ENCODE assay signal across 10 mouse cellular contexts in the genomic region with DNA sequence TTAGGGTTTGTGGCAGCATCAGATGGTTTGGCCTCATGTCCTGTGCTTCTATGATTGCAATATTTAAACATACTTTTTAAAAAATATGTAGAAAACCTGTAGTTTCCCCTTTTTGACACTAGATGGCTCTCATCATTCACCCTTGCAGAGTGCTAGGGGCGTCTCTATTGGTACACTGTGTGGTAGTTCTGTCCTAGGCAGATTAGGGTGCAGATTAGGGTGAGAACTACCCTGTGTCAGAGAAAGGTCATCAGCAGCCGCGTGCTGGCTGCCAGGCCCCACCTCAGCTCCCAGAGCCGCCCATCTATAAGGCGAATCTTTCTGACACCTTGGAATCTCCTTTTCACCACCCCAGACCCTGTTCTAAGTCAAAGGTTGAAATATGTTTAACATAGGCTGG. TPM values are rescaled to one million over a fixed set of nuclear protein-coding genes. Genes with fewer than 3 reads are reported as not detected.
DNase-seq lines count a peak whose midpoint lies in the region; ATAC-seq and TF ChIP-seq lines count a peak whose summit lies in the region.
"Had no signal": no experiment of that assay in that cellular context is flagged by ENCODE, and none has a peak within 500 bp of the region (broad histone marks: within the 10 kb centered on the region; RNA-seq: fewer than 3 reads in every experiment).

No protein-coding gene starts in this region.

- H3K4me2 ChIP-seq in hindbrain, postnatal 0 days (ENCODE audit: low read depth, low read length), result no peak overlapping the region

- TF ChIP-seq CTCF in hindbrain, postnatal 0 days (IDR thresholded peaks at IDR 0.05; ENCODE audit: low read depth), result peak; percentile 59
- TF ChIP-seq CTCF in cortical plate, adult 2 months (IDR thresholded peaks at IDR 0.05; ENCODE audit: extremely low read depth, insufficient read depth, low read length), result peak; percentile 24; the same call in 1 of the 2 replicates

- no peaks in the 10 kb centered on the region for H3K27me3 ChIP-seq in hindbrain, postnatal 0 days (ENCODE audit: insufficient read depth, low read length)
- H3K27me3 ChIP-seq in hindbrain, embryonic 10.5 days (ENCODE audit: insufficient read depth, poor library complexity, severe bottlenecking), result no peaks in the 10 kb centered on the region
- H3K27me3 ChIP-seq: megakaryocyte, embryonic 14.5 days had no signal

- H3K4me1 ChIP-seq in hindbrain, postnatal 0 days (ENCODE audit: insufficient read depth, low read length), result no peaks in the 10 kb centered on the region
- no peaks in the 10 kb centered on the region; the same call in 1 of the 2 replicates for H3K4me1 ChIP-seq in hindbrain, embryonic 10.5 days (replicated peaks)
- H3K4me1 ChIP-seq in cortical plate, adult 2 months (ENCODE audit: control insufficient read depth, insufficient read depth, low read length), result no peaks in the 10 kb centered on the region

- no peak overlapping the region for H3K4me3 ChIP-seq in hindbrain, postnatal 0 days (ENCODE audit: low read length)
- H3K4me3 ChIP-seq in hindbrain, embryonic 10.5 days, result no peak overlapping the region
- H3K4me3 ChIP-seq in cortical plate, adult 2 months (ENCODE audit: insufficient read depth, low read length), result no peak overlapping the region
- H3K4me3 ChIP-seq: megakaryocyte, embryonic 14.5 days had no signal

- WGBS in hindbrain, postnatal 0 days, result 83% methylated on average over 5 of the region's 5 CpGs
- WGBS in hindbrain, embryonic 10.5 days, result 81% methylated on average over 5 of the region's 5 CpGs

- H3K36me3 ChIP-seq in hindbrain, postnatal 0 days (ENCODE audit: insufficient read depth, low read length), result peaks cover 26% of the 10 kb centered on the region
- H3K36me3 ChIP-seq in hindbrain, embryonic 10.5 days, result peaks cover 58% of the 10 kb centered on the region

- H3K9me3 ChIP-seq in hindbrain, postnatal 0 days (ENCODE audit: low read length), result no peaks in the 10 kb centered on the region
- no peaks in the 10 kb centered on the region for H3K9me3 ChIP-seq in hindbrain, embryonic 10.5 days
- H3K9me3 ChIP-seq: megakaryocyte, embryonic 14.5 days had no signal

- no peak overlapping the region for H3K27ac ChIP-seq in hindbrain, postnatal 0 days
- H3K27ac ChIP-seq in hindbrain, embryonic 10.5 days, result no peak overlapping the region
- no peak overlapping the region for H3K27ac ChIP-seq in cortical plate, adult 2 months (ENCODE audit: insufficient read depth, low read length)

- 0 out of 2 replicates have a peak, but pooled peaks have one; percentile 45 for ATAC-seq in hindbrain, postnatal 0 days

- peak; percentile 51 for DNase-seq in hindbrain, postnatal 0 days (ENCODE audit: low spot score)
- DNase-seq in hindbrain, embryonic 10.5 days (ENCODE audit: low spot score), result no peak
- peak; percentile 68 for DNase-seq in CD4-positive, CD25-positive, alpha-beta regulatory T cell, adult 2 months (ENCODE audit: low read depth, low spot score)
- DNase-seq in lung, postnatal 25 days (ENCODE audit: low spot score), result peak; percentile 64
- DNase-seq in adrenal gland, postnatal 25 days, result no peak
- no peak for DNase-seq in cerebellum, postnatal 25 days
- no peak for DNase-seq in right cerebral cortex, postnatal 36 days (ENCODE audit: low spot score in 2 of 2)

- TF ChIP-seq POLR2A in cortical plate, adult 2 months (IDR thresholded peaks at IDR 0.05; ENCODE audit: extremely low read depth, insufficient read depth, low read length), result no peak

- no peak overlapping the region for H3K9ac ChIP-seq in hindbrain, postnatal 0 days (replicated peaks; ENCODE audit: low read length)

RNA-seq across cellular contexts. Expression of a gene that starts 9.6 kb away (rescaled TPM):
- 0.97 and 4.6 TPM in 2 replicates for total RNA-seq in hindbrain, postnatal 0 days (2014; rRNA removed)
- 5.3 and 6.2 TPM in 2 replicates for polyA plus RNA-seq in hindbrain, postnatal 0 days (2015; fragmentation: Nextera tagmentation; extraction: Ambion mirVana)
- polyA plus RNA-seq in hindbrain, embryonic 10.5 days (2016; fragmentation: Nextera tagmentation; extraction: Ambion mirVana), result 3.0 and 3.5 TPM in 2 replicates
- polyA plus RNA-seq in cortical plate, adult 2 months (2012; rRNA removed), result 3.2 and 3.7 TPM in 2 replicates
- total RNA-seq in adrenal gland, postnatal 25 days (2021), result 133 and 149 TPM in 2 replicates

RNA-seq across cellular contexts. Expression of a gene that starts 19.5 kb away (rescaled TPM):
- 21.7 and 29.0 TPM in 2 replicates for total RNA-seq in hindbrain, postnatal 0 days (2014; rRNA removed)
- 22.8 and 24.7 TPM in 2 replicates for polyA plus RNA-seq in hindbrain, postnatal 0 days (2015; fragmentation: Nextera tagmentation; extraction: Ambion mirVana)
- 25.7 and 25.9 TPM in 2 replicates for polyA plus RNA-seq in hindbrain, embryonic 10.5 days (2016; fragmentation: Nextera tagmentation; extraction: Ambion mirVana)
- 18.8 and 19.3 TPM in 2 replicates for polyA plus RNA-seq in cortical plate, adult 2 months (2012; rRNA removed)
- total RNA-seq in adrenal gland, postnatal 25 days (2021), result 12.8 and 13.0 TPM in 2 replicates

RNA-seq across cellular contexts. Expression of a gene that starts 22.8 kb away (rescaled TPM):
- not detected in 2 replicates for total RNA-seq in hindbrain, postnatal 0 days (2014; rRNA removed)
- polyA plus RNA-seq in hindbrain, postnatal 0 days (2015; fragmentation: Nextera tagmentation; extraction: Ambion mirVana), result not detected in 2 replicates
- polyA plus RNA-seq in hindbrain, embryonic 10.5 days (2016; fragmentation: Nextera tagmentation; extraction: Ambion mirVana), result not detected in 2 replicates
- polyA plus RNA-seq in cortical plate, adult 2 months (2012; rRNA removed), result not detected in 2 replicates
- not detected in 2 replicates for total RNA-seq in adrenal gland, postnatal 25 days (2021)
- polyA plus RNA-seq: forebrain, embryonic 11.5 days had no signal

RNA-seq across cellular contexts. Expression of a gene that starts 34.3 kb away (rescaled TPM):
- 21.3 and 26.0 TPM in 2 replicates for total RNA-seq in hindbrain, postnatal 0 days (2014; rRNA removed)
- 32.4 and 33.3 TPM in 2 replicates for polyA plus RNA-seq in hindbrain, postnatal 0 days (2015; fragmentation: Nextera tagmentation; extraction: Ambion mirVana)
- 57.4 and 75.7 TPM in 2 replicates for polyA plus RNA-seq in hindbrain, embryonic 10.5 days (2016; fragmentation: Nextera tagmentation; extraction: Ambion mirVana)
- polyA plus RNA-seq in cortical plate, adult 2 months (2012; rRNA removed), result 16.1 and 16.8 TPM in 2 replicates
- total RNA-seq in adrenal gland, postnatal 25 days (2021), result 257 and 299 TPM in 2 replicates

Comparison
In these comparisons a context has a peak if more than half of its experiments do, and no peak if none do; other contexts are left out.
1. DNase-seq: peak in hindbrain, postnatal 0 days (single experiment), CD4-positive, CD25-positive, alpha-beta regulatory T cell, adult 2 months (single experiment) and lung, postnatal 25 days (single experiment); none in hindbrain, embryonic 10.5 days (single experiment), adrenal gland, postnatal 25 days (single experiment), cerebellum, postnatal 25 days (0 of 2) and right cerebral cortex, postnatal 36 days (0 of 2).